Mouse (Mus musculus) bone marrow macrophage, adult 2 months (primary cell): Measurements from ENCODE around the gene C1qtnf1. TPM values are rescaled to one million over a fixed set of nuclear protein-coding genes. Genes with fewer than 3 reads are reported as not detected.

Source experiments
- H3K27ac ChIP-seq: 2 replicates; pipeline ENCODE4 v1.5.1; 2012; ENCODE audit warnings: low read depth, low read length; ENCODE audit not compliant: insufficient read depth
- H3K4me1 ChIP-seq: 2 replicates; pipeline ENCODE4 v1.6.1; 2012; ENCODE audit warnings: low read length; ENCODE audit not compliant: control insufficient read depth, insufficient read depth
- H3K4me3 ChIP-seq: 2 replicates; pipeline ENCODE4 v1.5.1; 2012; ENCODE audit warnings: mild to moderate bottlenecking, low read length, moderate library complexity; ENCODE audit not compliant: insufficient read depth
- CTCF ChIP-seq: IDR thresholded peaks from 2 replicates; pipeline ENCODE4 v1.5.1; 2012; ENCODE audit warnings: low read depth, mild to moderate bottlenecking, low read length, moderate library complexity
- POLR2A ChIP-seq: IDR thresholded peaks from 2 replicates; pipeline ENCODE4 v1.6.1; 2012; ENCODE audit warnings: mild to moderate bottlenecking, low read depth, low read length, borderline replicate concordance
- polyA plus RNA-seq: library from polyadenylated mRNA; stranded (reverse); fragments of >200 nt; gene quantifications from 2 replicates; pipeline ENCODE4 v1.2.4, GENCODE M21; 2012; ENCODE audit not compliant: missing spikeins, insufficient read depth, insufficient read length

The C1qtnf1 gene
- polyA plus RNA-seq, 1 experiment, result not detected

DNA sequence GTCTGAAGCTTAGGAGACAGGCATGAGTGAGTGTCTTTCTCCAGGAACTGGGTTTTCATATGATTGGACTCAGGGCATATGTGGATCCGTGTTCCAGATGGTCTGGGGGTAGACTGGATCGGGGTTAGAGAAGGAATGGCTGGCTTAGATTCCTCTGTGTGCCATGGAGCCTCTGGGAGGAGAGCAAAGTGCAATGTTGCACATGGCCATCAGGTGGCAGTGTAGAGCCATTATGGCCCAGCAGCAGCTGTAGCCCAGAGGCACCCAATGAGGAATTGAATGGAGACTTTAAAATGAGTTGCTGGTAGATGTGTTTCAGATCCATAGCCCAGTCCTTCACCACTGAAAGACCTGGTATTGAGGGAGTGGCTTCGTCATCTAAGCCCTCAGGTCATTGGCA lies 17.8 kb downstream of the C1qtnf1 start:
- peak; percentile 82 for TF ChIP-seq CTCF
- no peak for TF ChIP-seq POLR2A
- Histone ChIP-seq H3K4me3 (no peak overlapping the region), H3K4me1 (no peaks in the 10 kb centered on the region), H3K27ac (no peak overlapping the region)

DNA sequence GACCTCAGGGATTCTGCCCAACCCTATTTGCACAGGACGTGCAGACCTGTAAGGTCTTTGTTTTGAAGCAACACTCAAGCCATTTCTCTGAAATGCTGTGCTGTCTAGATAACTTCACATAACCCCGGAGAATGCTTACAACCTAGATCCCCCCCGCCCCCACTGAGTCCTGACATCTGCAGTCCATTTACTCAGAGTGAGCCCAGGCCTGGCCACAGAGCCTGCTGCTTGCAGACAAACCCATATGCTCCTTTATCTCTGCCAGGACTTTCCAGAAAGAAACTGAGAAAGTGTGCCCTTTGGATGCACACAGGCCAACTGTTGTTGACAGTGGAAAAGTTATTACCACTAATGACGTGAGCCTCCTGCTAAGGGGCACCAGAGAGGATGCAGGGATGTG lies 19.3 kb downstream of the C1qtnf1 start:
- Histone ChIP-seq H3K27ac (no peak overlapping the region), H3K4me3 (no peak overlapping the region), H3K4me1 (no peaks in the 10 kb centered on the region)
- TF ChIP-seq POLR2A (no peak), CTCF (no peak)

DNA sequence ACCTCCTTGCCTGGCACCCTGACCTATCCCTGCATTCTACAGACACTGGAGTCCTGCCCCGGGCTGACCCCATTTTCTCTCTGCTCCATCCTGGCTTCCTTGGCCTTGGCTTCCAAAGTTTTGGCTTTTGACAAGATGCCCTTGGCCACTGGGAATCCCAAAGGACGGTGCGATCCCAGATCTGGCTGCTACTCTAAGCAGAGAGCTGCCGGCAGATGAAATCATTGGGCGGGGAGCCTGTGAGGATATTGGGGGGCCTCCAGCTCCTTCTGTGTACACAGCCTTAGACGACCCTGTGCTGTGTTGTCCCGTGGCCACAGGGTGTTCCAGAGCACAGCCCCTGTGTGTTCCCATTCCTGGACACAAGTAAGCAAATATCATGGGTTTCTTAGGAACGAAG lies 20.4 kb downstream of the C1qtnf1 start:
- Histone ChIP-seq H3K4me1 (no peaks in the 10 kb centered on the region), H3K4me3 (no peak overlapping the region), H3K27ac (no peak overlapping the region)
- no peak for TF ChIP-seq POLR2A
- TF ChIP-seq CTCF, result no peak

DNA sequence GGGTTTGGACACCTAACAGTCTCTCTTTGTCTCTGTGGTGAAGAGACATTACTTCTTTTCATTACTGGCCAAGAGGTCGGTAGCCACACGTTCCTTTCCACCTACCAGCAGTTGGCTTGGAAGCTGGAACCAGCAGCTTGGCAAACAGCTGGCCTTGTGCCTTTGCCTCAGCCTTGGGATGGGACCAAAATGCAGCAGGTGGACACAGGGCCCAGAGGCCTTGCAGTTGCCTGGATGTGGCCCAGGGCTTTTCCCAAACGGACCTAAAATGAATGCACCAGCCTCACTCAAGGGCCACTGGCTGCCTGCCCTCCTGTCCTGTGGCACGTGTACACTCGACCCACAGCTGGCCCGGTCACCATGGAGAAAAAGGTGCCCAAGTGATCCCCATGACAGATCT lies 23.2 kb downstream of the C1qtnf1 start:
- no peak overlapping the region for H3K4me3 ChIP-seq
- no peak overlapping the region for H3K27ac ChIP-seq
- no peak for TF ChIP-seq CTCF
- TF ChIP-seq POLR2A, result no peak
- peaks cover 20% of the 10 kb centered on the region for H3K4me1 ChIP-seq

DNA sequence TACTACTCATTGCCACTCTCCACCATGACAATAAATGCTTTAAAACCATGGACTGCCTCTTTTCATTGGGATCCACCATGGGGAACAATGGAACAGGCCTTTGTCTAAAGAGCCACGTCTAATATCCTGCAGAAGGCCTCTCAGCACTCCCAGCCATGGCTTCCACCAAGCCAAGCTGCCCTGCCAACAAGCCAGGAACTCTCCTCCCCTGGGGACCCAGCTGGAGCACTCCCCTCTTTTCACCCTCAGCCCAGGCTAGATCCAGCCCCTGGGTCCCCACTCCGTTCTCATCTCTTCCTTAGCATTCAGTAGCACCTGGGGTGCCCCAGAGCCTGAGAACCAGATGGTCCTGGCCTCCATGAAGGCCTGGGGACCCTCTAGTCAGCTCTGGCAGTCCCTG lies 25.0 kb downstream of the C1qtnf1 start:
- TF ChIP-seq POLR2A (no peak), CTCF (no peak)

DNA sequence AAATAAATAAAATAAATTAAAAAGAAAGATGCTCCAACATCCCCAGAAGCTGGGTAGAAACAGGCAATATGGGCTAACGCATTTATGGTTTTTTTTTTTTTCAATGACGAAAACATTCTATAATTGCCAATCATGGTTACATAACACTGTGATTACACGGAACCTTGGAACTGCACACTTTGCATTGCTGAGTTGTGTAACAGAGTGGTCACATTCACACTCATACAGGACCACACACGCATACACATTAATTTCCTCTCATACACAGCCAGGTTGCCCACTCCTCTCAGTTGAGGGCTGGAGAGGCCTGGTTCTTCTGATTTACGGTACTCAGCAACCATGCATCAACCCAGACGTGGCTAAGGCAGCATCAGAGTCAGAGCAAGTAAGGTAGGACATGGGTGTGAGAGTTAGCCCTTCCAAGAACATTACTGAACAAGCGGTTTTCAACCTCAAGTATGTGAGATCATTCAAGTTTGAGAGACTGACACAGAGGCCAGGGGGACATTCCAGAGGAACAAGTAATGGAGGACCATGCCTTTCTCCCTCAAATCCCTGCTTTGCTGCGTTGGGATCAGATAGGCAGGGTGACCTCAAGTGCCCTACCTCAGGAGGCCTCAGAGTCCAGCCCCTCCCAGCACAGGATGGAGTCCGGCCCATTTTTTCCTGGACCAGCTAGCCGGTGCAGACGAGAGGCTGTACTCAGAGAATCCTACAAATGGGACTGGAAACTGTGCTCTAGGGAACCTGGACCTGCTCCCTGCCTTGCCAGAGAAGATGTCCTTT lies 26.1 kb downstream of the C1qtnf1 start:
- TF ChIP-seq POLR2A (no peak), CTCF (no peak)
- peaks cover 41% of the 10 kb centered on the region for H3K4me1 ChIP-seq
- H3K4me3 ChIP-seq, result no peak overlapping the region
- no peak overlapping the region for H3K27ac ChIP-seq

More for the DNA sequence above, 25.0 kb downstream of the C1qtnf1 start:
- Histone ChIP-seq H3K4me3 (no peak overlapping the region), H3K4me1 (peaks cover 33% of the 10 kb centered on the region), H3K27ac (no peak overlapping the region)

DNA sequence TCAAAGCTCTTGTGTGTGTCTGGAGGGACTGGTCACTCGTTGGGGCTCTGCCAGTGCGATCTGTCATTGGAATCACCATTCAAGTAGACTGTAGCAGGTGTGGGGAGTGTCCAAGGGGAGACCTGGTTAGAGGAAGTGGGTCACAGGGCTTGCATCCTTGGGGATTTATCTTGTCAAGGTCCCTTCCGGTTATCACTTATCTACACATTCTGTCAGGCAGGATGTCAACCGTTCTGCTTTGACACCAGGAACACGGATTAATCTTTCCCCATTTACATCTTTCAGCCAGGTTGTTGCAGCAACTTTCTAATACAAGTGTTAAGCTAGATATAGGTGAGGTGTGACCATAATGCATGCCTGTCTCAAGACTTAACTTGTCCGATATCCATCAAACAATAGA lies 27.8 kb downstream of the C1qtnf1 start:
- TF ChIP-seq CTCF, result no peak
- TF ChIP-seq POLR2A, result no peak
- Histone ChIP-seq H3K4me1 (peaks cover 44% of the 10 kb centered on the region), H3K27ac (peak overlapping the region; percentile 96), H3K4me3 (no peak overlapping the region)

DNA sequence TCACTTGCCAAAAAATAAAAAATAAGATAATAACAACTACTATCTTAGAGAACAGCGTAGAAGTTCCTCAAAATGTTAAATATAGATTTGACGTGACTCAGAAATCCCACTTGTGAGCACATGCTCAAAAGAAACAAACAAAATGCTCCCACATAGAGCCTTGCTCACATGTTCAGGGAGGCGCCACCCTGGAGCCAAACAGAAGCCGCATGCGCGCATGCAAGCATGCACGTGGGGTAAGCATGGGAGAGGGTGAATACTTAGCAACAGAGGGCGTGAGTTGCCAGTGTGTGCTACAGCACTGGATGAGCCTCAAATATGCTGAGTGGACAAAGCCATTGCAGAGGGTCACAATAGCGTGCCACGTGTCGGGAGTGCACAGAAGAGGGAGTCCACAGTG lies 28.9 kb downstream of the C1qtnf1 start:
- Histone ChIP-seq H3K4me1 (peaks cover 49% of the 10 kb centered on the region), H3K4me3 (no peak overlapping the region), H3K27ac (peak overlapping the region; percentile 96)
- no peak for TF ChIP-seq CTCF

DNA sequence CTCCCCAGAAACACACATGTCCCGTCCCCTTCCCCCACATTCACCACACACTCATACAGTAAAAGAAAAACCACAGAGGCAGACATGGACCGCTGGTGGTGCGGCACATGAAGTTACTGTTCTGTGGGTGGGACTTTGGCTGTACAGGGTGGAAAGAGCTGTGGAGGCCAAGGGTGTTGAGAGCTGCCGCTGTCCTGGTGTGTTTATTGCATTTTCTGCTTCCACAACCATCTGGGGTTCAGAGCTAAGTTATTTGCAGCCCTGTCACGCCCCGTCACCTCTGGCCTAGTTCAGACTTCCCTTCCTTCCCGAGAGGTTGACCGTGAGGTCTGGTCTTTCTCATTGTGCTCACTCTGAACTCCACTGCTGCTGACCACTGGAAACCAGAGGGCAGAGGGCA lies 31.0 kb downstream of the C1qtnf1 start:
- Histone ChIP-seq H3K4me1 (peaks cover 54% of the 10 kb centered on the region), H3K27ac (peak overlapping the region; percentile 95)

DNA sequence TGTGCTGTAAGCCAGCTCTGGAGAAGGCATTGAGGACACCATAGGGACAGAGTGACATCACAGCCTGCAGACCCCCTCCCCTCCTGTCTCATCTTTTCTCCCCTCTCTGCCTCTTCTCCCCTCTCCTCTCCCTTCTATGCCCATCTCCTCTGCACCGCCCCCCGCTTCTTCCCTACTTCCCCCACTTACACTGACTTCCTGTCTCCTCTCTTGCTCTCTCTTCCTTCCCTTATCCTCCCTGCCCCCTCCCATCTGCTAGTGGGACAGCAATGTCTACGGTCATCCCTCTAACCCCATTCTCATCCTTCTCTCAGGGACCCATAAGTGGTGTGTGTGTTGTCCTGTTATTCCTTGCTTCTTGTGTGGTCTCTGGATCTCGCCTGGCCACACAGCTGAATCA lies 31.5 kb downstream of the C1qtnf1 start:
- Histone ChIP-seq H3K4me3 (peak overlapping the region; percentile 38), H3K27ac (peak overlapping the region; percentile 95), H3K4me1 (peaks cover 55% of the 10 kb centered on the region)
- TF ChIP-seq POLR2A, result no peak
- no peak for TF ChIP-seq CTCF

More for the DNA sequence above, 31.0 kb downstream of the C1qtnf1 start:
- H3K4me3 ChIP-seq, result peak overlapping the region; percentile 38
- TF ChIP-seq CTCF, result no peak
- no peak; the same call in 1 of the 2 replicates for TF ChIP-seq POLR2A
